Mouse (Mus musculus): ENCODE data around the gene Pkp4.

Pkp4 gene

GRCm38 (mm10) chr2:59183541-59183940 is 22.9 kb downstream of the Pkp4 start:
- no peak for DNase-seq (ENCODE audit: low read depth in 2 of 2, low spot score in 2 of 2)

GRCm38 (mm10) chr2:59184107-59185064 is 23.7 kb downstream of the Pkp4 start:
- DNase-seq (ENCODE audit: low read depth in 2 of 2, low spot score in 2 of 2) = no peak

GRCm38 (mm10) chr2:59186122-59186521 is 25.5 kb downstream of the Pkp4 start:
- no peak for DNase-seq (ENCODE audit: low read depth in 2 of 2, low spot score in 2 of 2)

- no peak for DNase-seq (ENCODE audit: low read depth in 2 of 2, low spot score in 2 of 2)
Observed at GRCm38 (mm10) chr2:59186966-59187365, 26.3 kb downstream of the Pkp4 start.

- no peak for DNase-seq (ENCODE audit: low read depth in 2 of 2, low spot score in 2 of 2)
Observed at GRCm38 (mm10) chr2:59188306-59188705, 27.7 kb downstream of the Pkp4 start.

- no peak for DNase-seq (ENCODE audit: low read depth in 2 of 2, low spot score in 2 of 2)
Observed at GRCm38 (mm10) chr2:59189661-59190185, 29.1 kb downstream of the Pkp4 start.

GRCm38 (mm10) chr2:59190186-59190585 is 29.5 kb downstream of the Pkp4 start:
- no peak for DNase-seq (ENCODE audit: low read depth in 2 of 2, low spot score in 2 of 2)

- no peak for DNase-seq (ENCODE audit: low read depth in 2 of 2, low spot score in 2 of 2)
Observed at GRCm38 (mm10) chr2:59191466-59191865, 30.8 kb downstream of the Pkp4 start.

GRCm38 (mm10) chr2:59193117-59193516 is 32.5 kb downstream of the Pkp4 start:
- DNase-seq (ENCODE audit: low read depth in 2 of 2, low spot score in 2 of 2) = no peak

GRCm38 (mm10) chr2:59197156-59197555 is 36.5 kb downstream of the Pkp4 start:
- no peak for DNase-seq (ENCODE audit: low read depth in 2 of 2, low spot score in 2 of 2)

GRCm38 (mm10) chr2:59199476-59199976 is 38.9 kb downstream of the Pkp4 start:
- DNase-seq (ENCODE audit: low read depth in 2 of 2, low spot score in 2 of 2) = no peak

GRCm38 (mm10) chr2:59200511-59200910 is 39.9 kb downstream of the Pkp4 start:
- no peak for DNase-seq (ENCODE audit: low read depth in 2 of 2, low spot score in 2 of 2)

GRCm38 (mm10) chr2:59202930-59203329 is 42.3 kb downstream of the Pkp4 start:
- no peak for DNase-seq (ENCODE audit: low read depth in 2 of 2, low spot score in 2 of 2)

GRCm38 (mm10) chr2:59203627-59204425 is 43.2 kb downstream of the Pkp4 start:
- no peak for DNase-seq (ENCODE audit: low read depth in 2 of 2, low spot score in 2 of 2)

GRCm38 (mm10) chr2:59205092-59205491 is 44.4 kb downstream of the Pkp4 start:
- no peak for DNase-seq (ENCODE audit: low read depth in 2 of 2, low spot score in 2 of 2)

- DNase-seq (ENCODE audit: low read depth in 2 of 2, low spot score in 2 of 2) = no peak
Observed at GRCm38 (mm10) chr2:59206190-59206589, 45.5 kb downstream of the Pkp4 start.

- DNase-seq (ENCODE audit: low read depth in 2 of 2, low spot score in 2 of 2) = no peak
Observed at GRCm38 (mm10) chr2:59207240-59207639, 46.6 kb downstream of the Pkp4 start.

GRCm38 (mm10) chr2:59207725-59208124 is 47.1 kb downstream of the Pkp4 start:
- no peak for DNase-seq (ENCODE audit: low read depth in 2 of 2, low spot score in 2 of 2)

- no peak for DNase-seq (ENCODE audit: low read depth in 2 of 2, low spot score in 2 of 2)
Observed at GRCm38 (mm10) chr2:59208276-59208675, 47.6 kb downstream of the Pkp4 start.

GRCm38 (mm10) chr2:59211051-59211450 is 50.4 kb downstream of the Pkp4 start:
- no peak for DNase-seq (ENCODE audit: low read depth in 2 of 2, low spot score in 2 of 2)

GRCm38 (mm10) chr2:59212430-59212829 is 51.8 kb downstream of the Pkp4 start:
- DNase-seq (ENCODE audit: low read depth in 2 of 2, low spot score in 2 of 2) = no peak

GRCm38 (mm10) chr2:59212846-59213245 is 52.2 kb downstream of the Pkp4 start:
- DNase-seq (ENCODE audit: low read depth in 2 of 2, low spot score in 2 of 2) = no peak

Measured in CD8-positive naive resting alpha-beta T cell, adult 2 months (primary cell).